Mouse (Mus musculus): ENCODE measurements around the gene Irx5. TPM values are rescaled to one million over a fixed set of nuclear protein-coding genes. Genes with fewer than 3 reads are reported as not detected.

Irx5 gene
- total RNA-seq, 1 experiment, result 1.5 TPM

DNA sequence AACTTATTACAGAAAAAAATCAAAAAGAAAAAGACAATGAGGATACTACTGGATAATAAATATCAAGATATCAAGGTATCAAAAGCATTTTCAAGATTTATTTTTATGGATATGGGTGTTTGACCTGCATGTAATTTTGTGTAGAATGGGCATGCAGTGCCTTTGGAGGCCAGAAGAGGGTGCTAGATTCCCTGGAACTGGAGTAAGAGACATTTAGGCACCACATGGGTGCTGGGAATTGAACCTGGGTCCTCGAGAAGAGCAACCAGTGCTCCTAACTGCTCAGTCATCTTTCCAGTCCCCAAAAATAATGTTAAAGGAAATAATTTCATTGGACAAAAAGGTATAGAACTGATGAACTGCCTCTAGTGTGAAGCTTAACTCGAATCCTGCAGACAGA is 30.2 kb upstream of the Irx5 start:
- no peaks in the 10 kb centered on the region for H3K36me3 ChIP-seq (ENCODE audit: control insufficient read depth, insufficient read depth, low read length, poor library complexity, severe bottlenecking)
- H3K4me1 ChIP-seq (ENCODE audit: control insufficient read depth in 2 of 2, insufficient read depth in 2 of 2, low read length in 2 of 2, poor library complexity in 1 of 2), result no peaks in the 10 kb centered on the region
- H3K9me3 ChIP-seq (ENCODE audit: control insufficient read depth, insufficient read depth, low read depth, low read length), result no peaks in the 10 kb centered on the region
- H3K4me3 ChIP-seq (ENCODE audit: insufficient read depth in 1 of 2, low read depth in 1 of 2, low read length in 2 of 2, poor library complexity in 1 of 2, severe bottlenecking in 1 of 2), result no peak overlapping the region
- no peak overlapping the region for H3K9ac ChIP-seq (ENCODE audit: insufficient read depth, low read depth, low read length, poor library complexity, severe bottlenecking)
- H3K27ac ChIP-seq (ENCODE audit: insufficient read depth, low read depth, low read length, poor library complexity, severe bottlenecking), result no peak overlapping the region
- no peak for DNase-seq (ENCODE audit: low read depth, low spot score)
- in situ Hi-C loops (cut with MboI; ENCODE audit: low sequenced_read_pairs in 2 of 2, unreplicated experiment in 2 of 2), result no loop called here
- TF ChIP-seq ZC3H11A (IDR thresholded peaks at IDR 0.05; ENCODE audit: borderline replicate concordance, low read depth, low read length) (no peak), MAFK (IDR thresholded peaks at IDR 0.05; ENCODE audit: insufficient read depth, low read depth, low read length) (no peak), HCFC1 (IDR thresholded peaks at IDR 0.05; ENCODE audit: borderline replicate concordance, insufficient read depth, low read length) (no peak), CHD2 (IDR thresholded peaks at IDR 0.05; ENCODE audit: low read depth, low read length) (no peak), ZNF384 (IDR thresholded peaks at IDR 0.05; ENCODE audit: low read depth, low read length) (no peak)

DNA sequence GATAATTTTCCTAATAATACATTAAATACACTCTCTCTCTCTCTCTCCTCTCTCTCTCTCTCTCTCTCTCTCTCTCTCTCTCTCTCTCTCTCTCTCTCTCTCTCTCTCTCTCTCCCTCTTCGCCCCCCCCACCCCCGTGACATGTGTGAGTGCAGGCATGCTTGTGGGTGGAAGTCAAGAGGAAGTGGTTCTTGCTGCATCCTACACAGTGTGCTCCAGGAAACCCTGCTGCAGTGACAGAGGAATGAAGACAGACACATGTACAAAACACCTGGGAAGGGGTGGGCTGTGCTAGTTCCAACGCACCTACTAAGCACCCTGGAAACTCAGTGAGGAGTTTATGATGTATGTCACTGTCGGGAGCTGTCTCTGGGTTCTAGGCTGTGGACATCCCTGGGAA is 28.2 kb upstream of the Irx5 start:
- TF ChIP-seq ZNF384 (IDR thresholded peaks at IDR 0.05; ENCODE audit: low read depth, low read length), result no peak
- TF ChIP-seq HCFC1 (IDR thresholded peaks at IDR 0.05; ENCODE audit: borderline replicate concordance, insufficient read depth, low read length), result no peak
- Histone ChIP-seq H3K9ac (ENCODE audit: insufficient read depth, low read depth, low read length, poor library complexity, severe bottlenecking) (no peak overlapping the region), H3K4me3 (ENCODE audit: insufficient read depth in 1 of 2, low read depth in 1 of 2, low read length in 2 of 2, poor library complexity in 1 of 2, severe bottlenecking in 1 of 2) (no peak overlapping the region), H3K36me3 (ENCODE audit: control insufficient read depth, insufficient read depth, low read length, poor library complexity, severe bottlenecking) (no peaks in the 10 kb centered on the region), H3K27ac (ENCODE audit: insufficient read depth, low read depth, low read length, poor library complexity, severe bottlenecking) (no peak overlapping the region), H3K4me1 (ENCODE audit: control insufficient read depth in 2 of 2, insufficient read depth in 2 of 2, low read length in 2 of 2, poor library complexity in 1 of 2) (no peaks in the 10 kb centered on the region), H3K9me3 (ENCODE audit: control insufficient read depth, insufficient read depth, low read depth, low read length) (no peaks in the 10 kb centered on the region)
- in situ Hi-C loops (cut with MboI; ENCODE audit: low sequenced_read_pairs in 2 of 2, unreplicated experiment in 2 of 2), result no loop called here
- DNase-seq (ENCODE audit: low read depth, low spot score), result no peak

DNA sequence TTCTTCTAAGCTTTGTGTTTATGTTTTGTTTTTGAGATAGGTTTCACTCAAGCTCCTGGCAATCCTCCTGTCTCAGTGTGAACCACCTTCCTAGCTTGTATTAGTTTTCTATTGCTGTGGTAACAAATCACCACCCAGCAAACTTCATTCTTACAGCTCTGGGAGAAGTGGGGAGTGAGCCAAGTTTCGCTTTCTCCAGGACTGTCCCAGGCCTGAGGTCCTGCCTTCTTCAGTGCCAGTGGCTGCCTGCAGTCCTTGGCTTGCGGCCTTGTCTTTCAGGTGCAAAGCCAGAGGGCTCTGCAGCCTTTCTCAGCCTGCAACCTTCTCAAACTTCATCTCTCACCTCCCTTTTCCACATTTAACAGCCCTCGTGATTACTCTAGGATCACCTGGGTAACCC is 25.6 kb upstream of the Irx5 start:
- DNase-seq (ENCODE audit: low read depth, low spot score), result no peak
- TF ChIP-seq HCFC1 (IDR thresholded peaks at IDR 0.05; ENCODE audit: borderline replicate concordance, insufficient read depth, low read length) (no peak), ZNF384 (IDR thresholded peaks at IDR 0.05; ENCODE audit: low read depth, low read length) (no peak), ZC3H11A (IDR thresholded peaks at IDR 0.05; ENCODE audit: borderline replicate concordance, low read depth, low read length) (no peak), MAFK (IDR thresholded peaks at IDR 0.05; ENCODE audit: insufficient read depth, low read depth, low read length) (no peak), CHD2 (IDR thresholded peaks at IDR 0.05; ENCODE audit: low read depth, low read length) (no peak)
- Histone ChIP-seq H3K9me3 (ENCODE audit: control insufficient read depth, insufficient read depth, low read depth, low read length) (no peaks in the 10 kb centered on the region), H3K27ac (ENCODE audit: insufficient read depth, low read depth, low read length, poor library complexity, severe bottlenecking) (no peak overlapping the region), H3K4me1 (ENCODE audit: control insufficient read depth in 2 of 2, insufficient read depth in 2 of 2, low read length in 2 of 2, poor library complexity in 1 of 2) (no peaks in the 10 kb centered on the region), H3K9ac (ENCODE audit: insufficient read depth, low read depth, low read length, poor library complexity, severe bottlenecking) (no peak overlapping the region), H3K4me3 (ENCODE audit: insufficient read depth in 1 of 2, low read depth in 1 of 2, low read length in 2 of 2, poor library complexity in 1 of 2, severe bottlenecking in 1 of 2) (no peak overlapping the region), H3K36me3 (ENCODE audit: control insufficient read depth, insufficient read depth, low read length, poor library complexity, severe bottlenecking) (no peaks in the 10 kb centered on the region)
- in situ Hi-C loops (cut with MboI; ENCODE audit: low sequenced_read_pairs in 2 of 2, unreplicated experiment in 2 of 2), result no loop called here

GRCm38 (mm10) chr8:92333406-92333805 is 24.0 kb upstream of the Irx5 start:
- no peak overlapping the region for H3K9ac ChIP-seq (ENCODE audit: insufficient read depth, low read depth, low read length, poor library complexity, severe bottlenecking)
- in situ Hi-C loops (cut with MboI; ENCODE audit: low sequenced_read_pairs in 2 of 2, unreplicated experiment in 2 of 2), result no loop called here
- H3K4me1 ChIP-seq (ENCODE audit: control insufficient read depth in 2 of 2, insufficient read depth in 2 of 2, low read length in 2 of 2, poor library complexity in 1 of 2), result no peaks in the 10 kb centered on the region
- H3K27ac ChIP-seq (ENCODE audit: insufficient read depth, low read depth, low read length, poor library complexity, severe bottlenecking), result no peak overlapping the region
- no peak for DNase-seq (ENCODE audit: low read depth, low spot score)
- no peaks in the 10 kb centered on the region for H3K9me3 ChIP-seq (ENCODE audit: control insufficient read depth, insufficient read depth, low read depth, low read length)
- H3K36me3 ChIP-seq (ENCODE audit: control insufficient read depth, insufficient read depth, low read length, poor library complexity, severe bottlenecking), result no peaks in the 10 kb centered on the region
- H3K4me3 ChIP-seq (ENCODE audit: insufficient read depth in 1 of 2, low read depth in 1 of 2, low read length in 2 of 2, poor library complexity in 1 of 2, severe bottlenecking in 1 of 2), result no peak overlapping the region
- TF ChIP-seq ZC3H11A (IDR thresholded peaks at IDR 0.05; ENCODE audit: borderline replicate concordance, low read depth, low read length) (no peak), CHD2 (IDR thresholded peaks at IDR 0.05; ENCODE audit: low read depth, low read length) (no peak), MAFK (IDR thresholded peaks at IDR 0.05; ENCODE audit: insufficient read depth, low read depth, low read length) (no peak), HCFC1 (IDR thresholded peaks at IDR 0.05; ENCODE audit: borderline replicate concordance, insufficient read depth, low read length) (no peak), ZNF384 (IDR thresholded peaks at IDR 0.05; ENCODE audit: low read depth, low read length) (no peak)

- no peak overlapping the region for H3K4me3 ChIP-seq (ENCODE audit: insufficient read depth in 1 of 2, low read depth in 1 of 2, low read length in 2 of 2, poor library complexity in 1 of 2, severe bottlenecking in 1 of 2)
- H3K27ac ChIP-seq (ENCODE audit: insufficient read depth, low read depth, low read length, poor library complexity, severe bottlenecking), result no peak overlapping the region
- in situ Hi-C loops (cut with MboI; ENCODE audit: low sequenced_read_pairs in 2 of 2, unreplicated experiment in 2 of 2), result no loop called here
- no peak for DNase-seq (ENCODE audit: low read depth, low spot score)
- H3K36me3 ChIP-seq (ENCODE audit: control insufficient read depth, insufficient read depth, low read length, poor library complexity, severe bottlenecking), result no peaks in the 10 kb centered on the region
- H3K9ac ChIP-seq (ENCODE audit: insufficient read depth, low read depth, low read length, poor library complexity, severe bottlenecking), result no peak overlapping the region
- TF ChIP-seq HCFC1 (IDR thresholded peaks at IDR 0.05; ENCODE audit: borderline replicate concordance, insufficient read depth, low read length), result no peak
- no peak for TF ChIP-seq ZNF384 (IDR thresholded peaks at IDR 0.05; ENCODE audit: low read depth, low read length)
- TF ChIP-seq ZC3H11A (IDR thresholded peaks at IDR 0.05; ENCODE audit: borderline replicate concordance, low read depth, low read length), result no peak
- TF ChIP-seq MAFK (IDR thresholded peaks at IDR 0.05; ENCODE audit: insufficient read depth, low read depth, low read length), result no peak
- no peak for TF ChIP-seq CHD2 (IDR thresholded peaks at IDR 0.05; ENCODE audit: low read depth, low read length)
- H3K9me3 ChIP-seq (ENCODE audit: control insufficient read depth, insufficient read depth, low read depth, low read length), result no peaks in the 10 kb centered on the region
- H3K4me1 ChIP-seq (ENCODE audit: control insufficient read depth in 2 of 2, insufficient read depth in 2 of 2, low read length in 2 of 2, poor library complexity in 1 of 2), result no peaks in the 10 kb centered on the region
Observed at GRCm38 (mm10) chr8:92335079-92335478, 22.3 kb upstream of the Irx5 start.
